Mouse (Mus musculus) kidney, postnatal 0 days (tissue): ENCODE results near the gene Arhgap45. TPM values are rescaled to one million over a fixed set of nuclear protein-coding genes. Genes with fewer than 3 reads are reported as not detected.

ENCODE experiments used
- ATAC-seq: fragments of 200-750 bp; cut with Nextera tagmentation; replicated peaks from 2 replicates; pipeline ENCODE4 v1.8.0; 2017; ENCODE audit warnings: low read depth, moderate number of reproducible peaks, moderate TSS enrichment, moderate library complexity; ENCODE audit not compliant: low FRiP score
- DNase-seq: peaks from one replicate; pipeline ENCODE4 v3.0.0-alpha.2; 2016; ENCODE audit warnings: low spot score
- H3K27ac ChIP-seq: fragments of 300-500 bp; sonication (generic); 2 replicates; pipeline ENCODE4 v1.5.1; 2014; ENCODE audit warnings: mild to moderate bottlenecking
- H3K27me3 ChIP-seq: fragments of 300-500 bp; sonication (generic); 2 replicates; pipeline ENCODE4 v1.6.1; 2014; ENCODE audit warnings: low read length, mixed read lengths; ENCODE audit not compliant: insufficient read depth
- H3K36me3 ChIP-seq: fragments of 300-500 bp; sonication (generic); 2 replicates; pipeline ENCODE4 v1.6.1; 2014; ENCODE audit warnings: low read length, mixed read lengths; ENCODE audit not compliant: insufficient read depth
- H3K4me1 ChIP-seq: fragments of 300-500 bp; sonication (generic); replicated peaks from 2 replicates; pipeline ENCODE4 v1.6.1; 2014; ENCODE audit warnings: antibody characterized with exemption, low read length, mixed read lengths; ENCODE audit not compliant: insufficient read depth
- H3K4me2 ChIP-seq: fragments of 300-500 bp; sonication (generic); 2 replicates; pipeline ENCODE4 v1.6.1; 2014; ENCODE audit warnings: mild to moderate bottlenecking, low read length, moderate library complexity, mixed read lengths
- H3K4me3 ChIP-seq: fragments of 300-500 bp; sonication (generic); replicated peaks from 2 replicates; pipeline ENCODE4 v1.5.1; 2014; ENCODE audit warnings: low read depth, low read length
- H3K9ac ChIP-seq: fragments of 300-500 bp; sonication (generic); 2 replicates; pipeline ENCODE4 v1.6.1; 2014; ENCODE audit warnings: low read depth, low read length
- H3K9me3 ChIP-seq: fragments of 300-500 bp; sonication (generic); replicated peaks from 2 replicates; pipeline ENCODE4 v1.6.1; 2016; ENCODE audit warnings: low read length, inconsistent platforms, mixed read lengths
- CTCF ChIP-seq: IDR thresholded peaks from 2 replicates; pipeline ENCODE4 v1.5.1; 2016; ENCODE audit warnings: antibody characterized with exemption, low read depth, mild to moderate bottlenecking, moderate library complexity
- WGBS: fragments of 180-500 bp; shearing (Covaris S2); extraction: QIAGEN DNeasy Blood & Tissue Kit; methylation state at CpG from one replicate; pipeline ENCODE4 v1.1.7; 2014; 5-methylcytosine and 5-hydroxymethylcytosine counted together
- polyA plus RNA-seq: library from polyadenylated mRNA; unstranded; fragments of >200 nt; fragmentation: Nextera tagmentation; extraction: Ambion mirVana; gene quantifications from 2 replicates; pipeline ENCODE4 v1.2.1, GENCODE M21; 2015

Gene Arhgap45
- polyA plus RNA-seq, 1 experiment from 2014 or later = 4.0 TPM

GRCm38 (mm10) chr10:80074813-80075601 lies 58.6 kb downstream of the Arhgap45 start:
- peaks cover 23% of the 10 kb centered on the region for H3K4me1 ChIP-seq
- 0 out of 2 replicates have a peak overlapping the region, but pooled peaks have one; percentile 27 for H3K9ac ChIP-seq
- H3K9me3 ChIP-seq = no peaks in the 10 kb centered on the region
- peak overlapping the region; percentile 9; the same call in 1 of the 2 replicates for H3K27ac ChIP-seq
- peak; percentile 58; the same call in 1 of the 2 replicates for TF ChIP-seq CTCF
- no peaks in the 10 kb centered on the region for H3K27me3 ChIP-seq
- H3K4me2 ChIP-seq = peak overlapping the region; percentile 39
- DNase-seq (peak; percentile 85), ATAC-seq (no peak; the same call in 1 of the 2 replicates)
- WGBS = 15% methylated on average over 28 of the region's 28 CpGs
- no peak overlapping the region for H3K4me3 ChIP-seq
- H3K36me3 ChIP-seq = peaks cover 10% of the 10 kb centered on the region; the same call in 1 of the 2 replicates

GRCm38 (mm10) chr10:80075924-80076323 lies 59.5 kb downstream of the Arhgap45 start:
- ATAC-seq (no peak), DNase-seq (no peak)
- TF ChIP-seq CTCF = no peak
- H3K9ac ChIP-seq = peak overlapping the region; percentile 27; the same call in 1 of the 2 replicates
- WGBS = 57% methylated on average over 1 of the region's 1 CpGs
- H3K9me3 ChIP-seq = no peaks in the 10 kb centered on the region
- no peaks in the 10 kb centered on the region for H3K27me3 ChIP-seq
- H3K36me3 ChIP-seq = peaks cover 17% of the 10 kb centered on the region
- 0 out of 2 replicates have a peak overlapping the region, but pooled peaks have one; percentile 9 for H3K27ac ChIP-seq
- peaks cover 20% of the 10 kb centered on the region for H3K4me1 ChIP-seq
- no peak overlapping the region for H3K4me3 ChIP-seq
- no peak overlapping the region for H3K4me2 ChIP-seq

GRCm38 (mm10) chr10:80076386-80076785 lies 59.9 kb downstream of the Arhgap45 start:
- Histone ChIP-seq H3K27me3 (no peaks in the 10 kb centered on the region), H3K4me3 (no peak overlapping the region), H3K27ac (no peak overlapping the region), H3K4me2 (no peak overlapping the region), H3K9ac (no peak overlapping the region), H3K9me3 (no peaks in the 10 kb centered on the region), H3K36me3 (peaks cover 20% of the 10 kb centered on the region), H3K4me1 (peaks cover 17% of the 10 kb centered on the region)
- no peak for TF ChIP-seq CTCF
- DNase-seq = no peak
- 94% methylated on average over 4 of the region's 4 CpGs for WGBS
- no peak for ATAC-seq

DNA sequence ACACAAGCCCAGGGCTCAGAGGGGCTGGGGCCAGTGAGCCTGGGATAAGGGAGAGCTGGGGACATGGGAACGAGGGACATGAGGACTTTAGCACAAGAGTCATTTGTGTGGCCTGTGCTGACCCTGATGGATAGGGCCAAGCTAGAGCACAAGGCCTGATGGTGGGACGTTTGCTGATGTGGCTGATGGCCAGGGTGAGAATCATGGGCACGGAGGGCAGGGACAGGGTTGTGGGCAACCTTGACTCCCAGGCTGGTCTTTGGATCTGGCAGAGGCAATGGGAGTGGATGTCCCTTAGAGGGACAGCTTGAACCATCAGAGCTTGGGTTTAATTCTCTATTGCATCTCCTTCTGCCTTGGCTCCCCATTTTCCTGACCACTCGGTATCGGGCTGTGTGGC lies 60.9 kb downstream of the Arhgap45 start:
- H3K4me3 ChIP-seq = no peak overlapping the region
- no peak for TF ChIP-seq CTCF
- no peak overlapping the region for H3K27ac ChIP-seq
- H3K27me3 ChIP-seq = no peaks in the 10 kb centered on the region
- ATAC-seq = no peak
- peaks cover 29% of the 10 kb centered on the region for H3K36me3 ChIP-seq
- no peak overlapping the region for H3K9ac ChIP-seq
- H3K9me3 ChIP-seq = no peaks in the 10 kb centered on the region
- WGBS = 86% methylated on average over 5 of the region's 5 CpGs
- no peak for DNase-seq
- no peak overlapping the region for H3K4me2 ChIP-seq
- H3K4me1 ChIP-seq = peaks cover 8% of the 10 kb centered on the region; the same call in 1 of the 2 replicates

GRCm38 (mm10) chr10:80078366-80078765 lies 61.9 kb downstream of the Arhgap45 start:
- no peak for ATAC-seq
- H3K36me3 ChIP-seq = peaks cover 35% of the 10 kb centered on the region
- H3K4me3 ChIP-seq = no peak overlapping the region
- peaks cover 7% of the 10 kb centered on the region; the same call in 1 of the 2 replicates for H3K4me1 ChIP-seq
- no peak overlapping the region for H3K27ac ChIP-seq
- no peak for TF ChIP-seq CTCF
- H3K9ac ChIP-seq = no peak overlapping the region
- 94% methylated on average over 1 of the region's 1 CpGs for WGBS
- no peak for DNase-seq
- no peaks in the 10 kb centered on the region for H3K27me3 ChIP-seq
- H3K9me3 ChIP-seq = no peaks in the 10 kb centered on the region
- H3K4me2 ChIP-seq = no peak overlapping the region

DNA sequence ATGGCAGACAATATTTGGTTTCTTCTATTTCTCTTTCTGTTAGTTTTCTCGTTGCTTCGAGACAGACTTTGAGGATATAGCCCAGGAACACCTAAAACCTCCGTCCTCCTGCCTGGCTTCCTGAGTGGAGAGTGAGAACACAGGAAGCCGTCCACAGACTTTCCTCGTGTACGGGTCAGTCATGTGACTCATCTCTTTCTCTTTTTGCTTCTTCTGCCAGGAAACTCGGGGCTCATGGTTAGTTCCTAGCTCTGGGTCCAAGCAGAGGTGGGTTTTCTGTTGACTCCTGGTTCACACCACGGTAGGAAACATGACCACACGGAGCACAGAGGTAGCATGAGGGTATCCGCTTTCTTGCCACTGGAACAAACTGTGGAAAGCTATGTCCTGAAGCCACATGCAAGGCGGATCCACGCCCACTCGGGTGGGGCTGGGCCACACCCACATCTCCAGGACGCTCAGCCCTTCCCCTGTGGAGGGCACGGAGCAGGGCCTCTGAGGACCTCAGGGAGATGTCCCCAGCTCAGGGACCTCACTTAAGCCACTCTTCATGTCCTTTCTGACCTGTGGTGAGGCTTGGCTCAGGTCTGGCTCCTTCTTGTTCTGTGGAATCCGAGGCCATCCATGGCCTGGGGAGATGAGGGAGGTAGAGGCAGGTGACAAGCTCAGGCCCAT lies 64.1 kb downstream of the Arhgap45 start:
- Histone ChIP-seq H3K4me2 (no peak overlapping the region), H3K4me1 (peaks cover 13% of the 10 kb centered on the region; the same call in 1 of the 2 replicates), H3K36me3 (peaks cover 42% of the 10 kb centered on the region), H3K4me3 (no peak overlapping the region), H3K9ac (no peak overlapping the region), H3K9me3 (no peaks in the 10 kb centered on the region), H3K27ac (no peak overlapping the region), H3K27me3 (no peaks in the 10 kb centered on the region)
- DNase-seq (no peak), ATAC-seq (no peak)
- WGBS = 76% methylated on average over 16 of the region's 16 CpGs
- TF ChIP-seq CTCF = no peak

Other genes with a start within 250 kb of the Arhgap45 start
- gene Rnf126, start 249.7 kb upstream of the Arhgap45 start, polyA plus RNA-seq = 74.5 and 82.4 TPM in 2 replicates
- 32.9 and 38.7 TPM in 2 replicates for gene Fstl3, start 239.4 kb upstream of the Arhgap45 start, polyA plus RNA-seq
- gene Prss57, start 225.7 kb upstream of the Arhgap45 start, polyA plus RNA-seq = 0.04 and 0.06 TPM in 2 replicates
- 132 and 152 TPM in 2 replicates for gene Palm, start 223.1 kb upstream of the Arhgap45 start, polyA plus RNA-seq
- gene Misp, start 195.7 kb upstream of the Arhgap45 start, polyA plus RNA-seq = 24.5 and 24.8 TPM in 2 replicates
- 220 and 238 TPM in 2 replicates for gene Ptbp1, start 162.2 kb upstream of the Arhgap45 start, polyA plus RNA-seq
- 6.5 and 7.9 TPM in 2 replicates for gene Prtn3, start 142.2 kb upstream of the Arhgap45 start, polyA plus RNA-seq
- gene Plppr3, start 142.0 kb upstream of the Arhgap45 start, polyA plus RNA-seq = 37.0 and 41.5 TPM in 2 replicates
- gene Elane, start 130.4 kb upstream of the Arhgap45 start, polyA plus RNA-seq = 0.14 TPM in 1 of 2 replicates, not detected in the other
- 0.13 TPM in 1 of 2 replicates, not detected in the other for gene Cfd, start 125.8 kb upstream of the Arhgap45 start, polyA plus RNA-seq
- 44.9 and 49.0 TPM in 2 replicates for gene Med16, start 107.7 kb upstream of the Arhgap45 start, polyA plus RNA-seq
- 4.8 and 21.6 TPM in 2 replicates for gene Gm26602, start 105.8 kb upstream of the Arhgap45 start, polyA plus RNA-seq
- 1.6 and 1.8 TPM in 2 replicates for gene Kiss1r, start 99.7 kb upstream of the Arhgap45 start, polyA plus RNA-seq
- 120 and 137 TPM in 2 replicates for gene R3hdm4, start 95.4 kb upstream of the Arhgap45 start, polyA plus RNA-seq
- 4.1 and 4.5 TPM in 2 replicates for gene Arid3a, start 89.6 kb upstream of the Arhgap45 start, polyA plus RNA-seq
- gene Wdr18, start 56.5 kb upstream of the Arhgap45 start, polyA plus RNA-seq = 78.9 and 81.9 TPM in 2 replicates
- 0.17 and 0.20 TPM in 2 replicates for gene Grin3b, start 45.9 kb upstream of the Arhgap45 start, polyA plus RNA-seq
- gene Tmem259, start 32.3 kb upstream of the Arhgap45 start, polyA plus RNA-seq = 23.7 and 26.6 TPM in 2 replicates
- 221 and 261 TPM in 2 replicates for gene Cnn2, start 28.1 kb upstream of the Arhgap45 start, polyA plus RNA-seq
- gene Abca7, start 20.2 kb upstream of the Arhgap45 start, polyA plus RNA-seq = 2.4 and 2.6 TPM in 2 replicates
- gene Polr2e, start 23.1 kb downstream of the Arhgap45 start, polyA plus RNA-seq = 208 and 210 TPM in 2 replicates
- gene Gpx4, start 30.5 kb downstream of the Arhgap45 start, polyA plus RNA-seq = 901 and 946 TPM in 2 replicates
- gene Sbno2, start 88.9 kb downstream of the Arhgap45 start, polyA plus RNA-seq = 9.6 and 10.5 TPM in 2 replicates
- gene Stk11, start 99.2 kb downstream of the Arhgap45 start, polyA plus RNA-seq = 14.2 and 15.1 TPM in 2 replicates
- gene Atp5d, start 122.0 kb downstream of the Arhgap45 start, polyA plus RNA-seq = 936 and 986 TPM in 2 replicates
- gene Cbarp, start 124.2 kb downstream of the Arhgap45 start, polyA plus RNA-seq = 4.7 and 6.4 TPM in 2 replicates
- 13.7 and 18.6 TPM in 2 replicates for gene Midn, start 131.6 kb downstream of the Arhgap45 start, polyA plus RNA-seq
- 290 and 317 TPM in 2 replicates for gene Cirbp, start 149.3 kb downstream of the Arhgap45 start, polyA plus RNA-seq
- gene 1600002K03Rik, start 156.3 kb downstream of the Arhgap45 start, polyA plus RNA-seq = 9.3 and 11.0 TPM in 2 replicates
- gene Efna2, start 162.8 kb downstream of the Arhgap45 start, polyA plus RNA-seq = 10.2 and 10.5 TPM in 2 replicates
- gene Mum1, start 209.8 kb downstream of the Arhgap45 start, polyA plus RNA-seq = 44.2 and 52.7 TPM in 2 replicates
- 537 and 556 TPM in 2 replicates for gene Ndufs7, start 232.5 kb downstream of the Arhgap45 start, polyA plus RNA-seq
- 25.5 and 26.0 TPM in 2 replicates for gene Gamt, start 244.4 kb downstream of the Arhgap45 start, polyA plus RNA-seq
- gene Dazap1, start 244.8 kb downstream of the Arhgap45 start, polyA plus RNA-seq = 43.7 and 44.6 TPM in 2 replicates